Mouse (Mus musculus) CH12.LX (cell line): ENCODE results near the gene Ccdc120.

Experiments used
- CTCF ChIP-seq, 2 experiments: IDR thresholded peaks in 1 of 2; conservative IDR thresholded peaks in 1 of 2; 2 replicates each; pipeline ENCODE4 v1.5.1; 2011 to 2012; ENCODE audit warnings: low read depth in 2 of 2, low read length in 2 of 2, improper control_type of control experiment in 1 of 2, inconsistent platforms in 1 of 2, mild to moderate bottlenecking in 1 of 2, moderate library complexity in 1 of 2
- ETS1 ChIP-seq: conservative IDR thresholded peaks from 2 replicates; pipeline ENCODE4 v1.6.1; 2012; ENCODE audit warnings: low read depth, mild to moderate bottlenecking, inconsistent platforms, low read length, improper control_type of control experiment, moderate library complexity
- JUND ChIP-seq: conservative IDR thresholded peaks from 2 replicates; pipeline ENCODE4 v1.6.1; 2011; ENCODE audit warnings: low read depth, low read length, improper control_type of control experiment
- MAFK ChIP-seq: IDR thresholded peaks from 2 replicates; pipeline ENCODE4 v1.6.1; 2011; ENCODE audit warnings: low read length, improper control_type of control experiment; ENCODE audit not compliant: insufficient replicate concordance
- MAX ChIP-seq: IDR thresholded peaks from 2 replicates; pipeline ENCODE4 v1.6.1; 2011; ENCODE audit warnings: low read length, improper control_type of control experiment
- MAZ ChIP-seq: IDR thresholded peaks from 2 replicates; pipeline ENCODE4 v1.6.1; 2012; ENCODE audit warnings: low read depth, mild to moderate bottlenecking, inconsistent platforms, low read length, improper control_type of control experiment, moderate library complexity
- MXI1 ChIP-seq: IDR thresholded peaks from 2 replicates; pipeline ENCODE4 v1.6.1; 2011; ENCODE audit warnings: mild to moderate bottlenecking, low read depth, low read length, improper control_type of control experiment
- POLR2A ChIP-seq: IDR thresholded peaks from 2 replicates; pipeline ENCODE4 v1.6.1; 2011; ENCODE audit warnings: low read depth, mild to moderate bottlenecking, improper control_type of control experiment, low read length
- TCF12 ChIP-seq: IDR thresholded peaks from 2 replicates; pipeline ENCODE4 v1.6.1; 2014; ENCODE audit warnings: low read depth, mild to moderate bottlenecking, inconsistent platforms, low read length, improper control_type of control experiment
- USF2 ChIP-seq: conservative IDR thresholded peaks from 2 replicates; pipeline ENCODE4 v1.6.1; 2011; ENCODE audit warnings: low read depth, low read length, improper control_type of control experiment
- ZC3H11A ChIP-seq: IDR thresholded peaks from 2 replicates; pipeline ENCODE4 v1.6.1; 2012; ENCODE audit warnings: low read depth, mild to moderate bottlenecking, inconsistent platforms, low read length, improper control_type of control experiment
- ZKSCAN1 ChIP-seq: IDR thresholded peaks from 2 replicates; pipeline ENCODE4 v1.6.1; 2012; ENCODE audit warnings: low read depth, inconsistent platforms, low read length, improper control_type of control experiment, borderline replicate concordance
- ZMIZ1 ChIP-seq: IDR thresholded peaks from 2 replicates; pipeline ENCODE4 v1.6.1; 2012; ENCODE audit warnings: low read depth, mild to moderate bottlenecking, inconsistent platforms, low read length, improper control_type of control experiment

GRCm38 (mm10) chrX:7725841-7726240, 24.9 kb downstream of the Ccdc120 start:
- TF ChIP-seq MAZ (no peak), ZKSCAN1 (no peak), CTCF (conservative IDR thresholded peaks at IDR 0.05 in 1 of 2, IDR thresholded peaks at IDR 0.05 in 1 of 2; ENCODE audit: low read depth in 2 of 2, low read length in 2 of 2) (no peak), MAX (no peak), USF2 (no peak), POLR2A (no peak), JUND (no peak), ZMIZ1 (no peak), ETS1 (no peak), MXI1 (no peak), TCF12 (no peak), MAFK (no peak), ZC3H11A (no peak)
